Mouse (Mus musculus) R1 (cell line): ENCODE measurements at regions not wholly inside any gene's neighbourhood (a gene's known extent, or its start where the extent isn't known, plus 50 kb on each side); places are given as distances from the start of the nearest gene placed in this dataset.
A peak's percentile ranks its signal among the peaks of the same experiment; 100 is the strongest.

Experiments
- DNase-seq: peaks from one replicate; pipeline ENCODE4 v3.0.0-alpha.2; 2018; ENCODE audit warnings: low read depth, low spot score

GRCm38 (mm10) chr4:56483708-56484107 lies 256.2 kb upstream of the Gm26657 start:
- DNase-seq: no peak

GRCm38 (mm10) chr4:56456788-56457187 lies 283.1 kb upstream of the Gm26657 start:
- no peak for DNase-seq

GRCm38 (mm10) chr4:56421575-56421974 lies 318.3 kb upstream of the Gm26657 start:
- no peak for DNase-seq

- DNase-seq: no peak
Measured at GRCm38 (mm10) chr4:56419122-56419913, 320.6 kb upstream of the Gm26657 start.

- no peak for DNase-seq
Measured at GRCm38 (mm10) chr4:56411024-56411636, 328.7 kb upstream of the Gm26657 start.

- DNase-seq: no peak
Measured at GRCm38 (mm10) chr4:56393793-56394192, 346.1 kb upstream of the Gm26657 start.

GRCm38 (mm10) chr4:56387051-56387450 lies 352.8 kb upstream of the Gm26657 start:
- no peak for DNase-seq

GRCm38 (mm10) chr4:56375745-56376144 lies 364.1 kb upstream of the Gm26657 start:
- DNase-seq: no peak

- DNase-seq: peak; percentile 34
Measured at GRCm38 (mm10) chr4:56374466-56374865, 365.4 kb upstream of the Gm26657 start.

- no peak for DNase-seq
Measured at GRCm38 (mm10) chr4:56373746-56374145, 366.1 kb upstream of the Gm26657 start.

GRCm38 (mm10) chr4:56373167-56373566 lies 366.7 kb upstream of the Gm26657 start:
- DNase-seq: no peak

- DNase-seq: no peak
Measured at GRCm38 (mm10) chr4:56372711-56373110, 367.2 kb upstream of the Gm26657 start.

- no peak for DNase-seq
Measured at GRCm38 (mm10) chr4:56364594-56364993, 375.3 kb upstream of the Gm26657 start.

GRCm38 (mm10) chr4:56362121-56362520 lies 377.7 kb upstream of the Gm26657 start:
- DNase-seq: no peak

GRCm38 (mm10) chr4:56349216-56349615 lies 390.7 kb upstream of the Gm26657 start:
- no peak for DNase-seq

- DNase-seq: no peak
Measured at GRCm38 (mm10) chr4:56325156-56325555, 414.7 kb upstream of the Gm26657 start.

- DNase-seq: no peak
Measured at GRCm38 (mm10) chr4:56319134-56319533, 420.7 kb upstream of the Gm26657 start.

- DNase-seq: no peak
Measured at GRCm38 (mm10) chr4:56305664-56306330, 434.1 kb upstream of the Gm26657 start.

- DNase-seq: no peak
Measured at GRCm38 (mm10) chr4:56304275-56304674, 435.6 kb upstream of the Gm26657 start.

GRCm38 (mm10) chr4:56287980-56288379 lies 451.9 kb upstream of the Gm26657 start:
- DNase-seq: no peak

- no peak for DNase-seq
Measured at GRCm38 (mm10) chr4:56284490-56284889, 455.4 kb upstream of the Gm26657 start.

GRCm38 (mm10) chr4:56275836-56276235 lies 464.0 kb upstream of the Gm26657 start:
- no peak for DNase-seq

GRCm38 (mm10) chr4:56271390-56271789 lies 468.5 kb upstream of the Gm26657 start:
- no peak for DNase-seq
